Mouse (Mus musculus) 3T3-L1 (cell line): Measurements from ENCODE around the gene Ggta1.

Experiments used
- DNase-seq: peaks from one replicate; pipeline ENCODE4 v3.0.0-alpha.2; 2015; ENCODE audit warnings: low read depth, low spot score

Gene Ggta1

DNA sequence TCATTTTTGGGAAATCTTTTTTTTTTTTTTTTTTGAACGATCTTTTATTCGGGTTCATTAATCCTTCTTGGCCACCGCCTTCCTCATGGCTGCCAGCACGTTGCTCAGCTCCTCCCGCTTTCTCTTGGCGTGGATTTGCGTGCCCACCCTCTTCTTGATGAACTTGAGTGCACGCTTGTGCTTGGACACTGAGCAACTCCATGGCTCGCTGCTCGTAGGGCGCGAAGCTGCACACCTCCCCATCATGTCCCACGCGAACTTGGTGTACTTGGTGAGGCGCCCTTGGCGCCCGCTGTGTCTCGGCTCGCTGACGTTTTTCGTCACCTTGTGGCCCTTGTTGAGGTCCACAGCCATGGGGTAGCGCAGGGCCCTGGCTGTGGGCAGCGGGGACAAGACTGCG is 28.1 kb upstream of the Ggta1 start:
- DNase-seq: no peak

DNA sequence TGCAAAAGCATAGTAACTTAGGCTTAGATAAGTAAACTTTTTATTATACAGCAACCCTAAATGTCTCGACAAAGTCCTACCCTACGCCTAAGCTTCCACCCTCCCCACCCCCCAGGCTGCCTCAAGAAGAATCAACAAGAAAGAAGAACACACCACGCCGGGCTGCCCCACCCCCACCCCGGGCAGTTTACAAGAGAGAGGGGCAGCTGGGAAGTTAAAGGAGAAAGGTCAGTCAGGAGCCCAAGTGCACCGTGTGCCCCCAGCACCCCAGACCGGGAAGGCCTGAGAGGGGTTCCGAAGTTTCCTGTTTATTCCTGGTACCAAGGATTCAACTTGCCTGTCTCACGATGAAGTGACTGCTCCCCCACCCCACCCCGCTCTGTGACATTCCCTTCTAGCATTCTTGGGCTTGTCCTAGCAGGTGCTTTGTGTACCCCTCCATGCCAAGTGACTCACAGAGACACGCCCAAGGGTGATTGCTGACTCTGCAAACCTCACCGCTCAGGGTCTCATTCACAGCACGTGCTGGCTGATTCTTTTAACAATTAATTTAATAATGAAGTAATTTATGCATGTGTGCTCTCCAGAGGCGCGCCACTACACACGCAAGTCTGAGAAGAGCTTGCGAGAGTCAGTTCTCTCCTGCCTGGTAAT is 27.6 kb upstream of the Ggta1 start:
- no peak for DNase-seq

DNA sequence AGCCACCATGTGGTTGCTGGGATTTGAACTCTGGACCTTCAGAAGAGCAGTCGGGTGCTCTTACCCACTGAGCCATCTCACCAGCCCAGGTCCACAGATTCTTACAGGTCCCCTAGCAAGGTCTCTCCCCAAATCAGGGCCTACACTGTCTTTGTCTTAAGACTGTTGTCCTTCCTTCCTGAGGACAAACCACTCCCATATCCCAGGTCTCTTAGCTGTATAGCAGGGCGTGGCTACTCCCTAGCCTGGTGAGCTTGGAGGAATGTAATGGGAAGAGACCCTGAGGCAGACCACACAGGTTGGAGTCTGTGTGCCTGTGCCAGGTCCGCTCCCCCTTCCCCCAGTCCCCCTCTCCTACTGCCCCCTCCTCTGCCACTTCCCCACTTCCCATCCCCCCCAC is 24.7 kb upstream of the Ggta1 start:
- DNase-seq: peak; percentile 70

DNA sequence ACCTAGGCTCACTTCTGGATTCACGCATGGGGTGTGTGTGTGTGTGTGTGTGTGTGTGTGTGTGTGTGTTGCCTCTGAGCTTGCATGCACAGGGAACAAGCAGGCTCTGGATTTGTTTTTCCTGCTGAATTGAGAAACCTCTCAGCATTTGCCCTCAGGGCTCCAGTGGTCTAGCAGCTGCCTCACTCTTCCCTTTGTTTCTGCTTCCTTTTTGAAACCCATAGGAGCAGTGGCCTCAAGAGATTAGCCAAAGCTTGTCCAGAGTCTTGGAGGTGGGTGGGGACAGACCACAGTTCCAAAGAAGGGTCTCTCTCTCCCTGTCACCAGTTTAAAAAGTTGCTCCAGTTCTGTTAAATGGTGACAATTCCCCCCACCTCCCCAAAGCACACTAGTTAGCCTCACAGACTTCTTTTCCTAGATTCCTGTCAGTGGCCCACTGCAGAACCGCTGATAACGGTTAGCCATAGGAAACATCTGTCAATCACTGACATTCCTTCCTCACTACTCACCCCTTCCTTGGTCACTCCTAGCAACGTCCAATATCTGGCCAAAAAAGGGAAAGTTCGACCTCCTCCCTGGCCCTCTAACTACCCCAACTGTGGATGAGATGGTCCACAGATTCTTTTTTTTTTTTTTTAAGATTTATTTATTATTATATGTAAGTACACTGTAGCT is 24.1 kb upstream of the Ggta1 start:
- peak; percentile 93 for DNase-seq

DNA sequence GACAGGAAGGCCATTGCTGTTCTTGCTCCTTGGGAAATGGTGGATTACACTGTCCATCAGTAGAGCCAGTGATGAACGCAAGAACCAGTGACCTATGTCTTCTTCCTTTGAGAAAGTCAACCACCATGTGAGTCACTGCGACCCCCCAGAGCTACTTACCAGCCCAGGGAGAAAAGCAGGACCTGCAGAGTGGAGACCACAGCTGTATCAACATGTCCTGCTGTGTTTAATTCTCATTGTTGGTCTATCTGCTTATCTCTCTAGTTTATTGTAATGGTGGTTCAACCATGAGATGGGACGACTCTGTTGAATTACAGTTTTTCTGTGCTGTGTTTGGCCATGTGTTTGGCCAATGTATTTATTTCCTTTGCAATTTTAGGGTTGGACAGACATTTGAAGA is 21.1 kb upstream of the Ggta1 start:
- DNase-seq: no peak

DNA sequence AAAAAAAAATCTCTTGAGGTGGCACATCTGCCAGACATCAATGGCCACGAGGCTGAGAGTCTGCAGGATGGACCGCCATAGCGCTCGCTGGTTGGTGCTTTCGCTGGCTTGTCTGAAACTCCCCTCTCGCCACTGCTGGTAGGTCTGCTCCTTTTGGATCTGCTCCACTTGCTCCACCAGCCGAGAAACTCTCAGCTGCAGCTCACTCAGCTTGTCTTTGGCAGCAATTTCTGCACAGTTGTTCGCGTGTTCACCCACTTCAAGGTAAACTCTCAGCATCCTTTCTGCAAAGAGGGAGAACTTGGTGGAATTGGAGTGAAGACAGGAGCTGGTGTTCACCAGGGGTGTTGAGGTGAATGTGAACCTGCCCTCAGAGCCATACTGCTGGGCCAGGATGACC is 20.4 kb upstream of the Ggta1 start:
- no peak for DNase-seq

DNA sequence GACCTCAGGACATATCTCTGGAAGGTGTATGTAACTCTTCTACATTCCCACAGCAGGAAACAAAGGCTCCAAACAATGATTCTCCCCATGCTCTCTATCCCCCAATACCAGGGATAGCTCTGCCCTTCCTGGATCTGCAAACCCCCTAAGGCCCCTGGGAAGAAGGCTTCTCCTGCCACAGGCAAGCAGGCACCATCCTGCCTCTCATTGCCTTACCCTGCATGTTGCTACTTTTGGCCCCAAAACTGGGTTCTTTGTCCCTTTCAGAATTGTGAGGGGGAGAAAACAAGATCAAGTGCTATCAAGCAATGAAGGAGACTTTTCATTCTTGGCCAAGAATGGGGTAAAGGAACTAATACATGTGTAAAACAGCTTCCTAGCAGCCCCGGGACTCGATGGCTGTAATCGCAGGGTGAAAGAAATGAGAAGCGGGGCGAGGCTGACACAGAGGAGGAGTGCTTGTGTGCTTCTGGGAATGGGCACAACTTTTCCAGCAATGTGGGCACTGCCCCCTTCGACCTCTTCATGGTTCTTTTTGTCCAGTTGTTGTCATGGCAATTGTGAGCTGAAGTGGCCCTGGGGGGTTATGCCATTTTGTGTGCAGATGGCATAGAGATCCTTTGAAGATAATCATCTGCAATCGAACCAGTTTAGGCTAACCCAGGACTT is 18.4 kb upstream of the Ggta1 start:
- DNase-seq: no peak

DNA sequence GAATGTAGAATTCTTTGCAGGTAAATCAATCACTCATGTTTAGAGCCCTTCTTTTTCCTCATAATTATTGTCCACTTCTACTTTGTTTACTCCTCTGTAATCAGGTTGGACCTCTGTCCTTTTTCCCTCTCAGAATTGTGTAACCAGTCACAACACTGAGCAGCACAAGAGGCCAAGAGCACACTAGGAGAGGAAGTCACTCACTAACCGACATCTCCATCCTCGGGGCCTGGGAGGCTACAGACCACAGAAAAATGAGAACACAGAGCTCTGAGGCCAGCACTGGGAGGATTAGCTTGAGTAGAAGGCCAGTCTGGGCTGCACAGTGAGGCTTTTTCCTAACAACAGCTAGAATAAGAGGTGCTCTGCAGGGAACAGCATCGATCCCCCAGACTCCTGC is 17.0 kb upstream of the Ggta1 start:
- DNase-seq: no peak

DNA sequence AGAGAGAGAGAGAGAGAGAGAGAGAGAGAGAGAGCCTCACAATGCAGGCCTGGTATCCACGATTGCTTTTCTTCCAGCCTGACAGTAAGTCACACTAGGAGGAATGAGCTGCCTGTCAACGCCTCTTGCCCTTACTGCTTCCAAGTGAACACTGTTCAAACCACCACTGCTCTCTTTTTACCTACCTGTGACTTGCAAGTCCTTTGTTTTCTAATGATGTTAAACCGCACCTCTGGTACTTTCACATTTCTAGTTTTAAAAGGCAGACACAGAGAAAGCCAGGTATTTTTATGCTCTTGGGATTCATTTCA is 15.7 kb upstream of the Ggta1 start:
- DNase-seq: no peak

DNA sequence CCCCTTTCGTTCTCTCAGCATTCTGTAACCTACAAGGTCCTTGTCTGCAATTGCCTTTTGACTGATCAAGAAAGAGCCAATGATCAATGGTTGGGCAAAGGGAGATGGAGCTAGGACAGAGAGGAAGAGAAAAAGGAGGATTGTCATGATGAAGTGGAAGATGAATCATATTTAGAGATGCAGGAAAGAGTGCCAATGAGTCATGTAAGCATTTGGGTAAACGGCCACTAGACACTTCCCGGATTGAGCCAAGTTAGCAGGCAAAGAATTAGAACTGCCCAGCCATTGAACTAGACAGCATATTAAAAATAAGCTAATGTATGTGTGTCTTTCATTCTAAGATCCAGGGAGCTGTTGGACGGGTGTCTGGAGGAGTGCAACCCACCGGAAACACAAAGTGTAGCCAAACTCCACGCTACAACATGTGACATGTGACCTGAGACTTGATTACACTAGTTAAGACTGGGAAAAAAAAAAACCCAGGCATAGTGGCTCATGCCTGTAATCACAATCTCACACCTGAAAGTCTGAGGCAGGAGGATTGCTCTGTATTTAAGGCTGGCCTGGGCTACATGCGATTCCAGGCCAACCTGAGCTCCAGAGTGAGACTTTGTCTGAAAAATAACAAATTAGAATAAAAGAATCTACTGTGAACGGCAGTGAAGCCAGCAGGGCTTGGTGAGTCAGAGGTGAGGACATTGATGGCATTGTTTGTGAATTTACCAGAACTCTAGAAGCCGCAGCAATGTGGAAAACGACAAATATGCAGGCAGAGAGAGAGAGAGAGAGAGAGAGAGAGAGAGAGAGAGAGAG is 15.2 kb upstream of the Ggta1 start:
- DNase-seq: peak; percentile 95

DNA sequence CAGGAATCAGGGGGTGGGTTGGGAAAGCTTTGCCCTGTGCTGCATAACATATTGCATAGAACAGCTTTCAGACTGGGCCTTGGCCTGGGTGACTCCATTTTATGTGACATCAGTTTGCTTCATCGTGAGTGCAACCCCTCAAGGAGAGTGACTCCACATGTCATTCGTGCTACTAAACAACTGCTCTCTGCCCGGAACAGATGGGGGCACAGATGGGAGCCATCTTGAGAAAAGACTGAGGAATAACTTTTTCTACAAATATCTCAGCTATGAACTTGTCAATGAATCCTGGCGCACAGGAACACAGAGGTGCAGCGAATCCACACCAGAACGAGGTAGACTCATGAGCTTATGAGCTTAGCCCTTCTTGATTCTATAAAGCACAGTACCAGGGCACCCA is 14.3 kb upstream of the Ggta1 start:
- no peak for DNase-seq

DNA sequence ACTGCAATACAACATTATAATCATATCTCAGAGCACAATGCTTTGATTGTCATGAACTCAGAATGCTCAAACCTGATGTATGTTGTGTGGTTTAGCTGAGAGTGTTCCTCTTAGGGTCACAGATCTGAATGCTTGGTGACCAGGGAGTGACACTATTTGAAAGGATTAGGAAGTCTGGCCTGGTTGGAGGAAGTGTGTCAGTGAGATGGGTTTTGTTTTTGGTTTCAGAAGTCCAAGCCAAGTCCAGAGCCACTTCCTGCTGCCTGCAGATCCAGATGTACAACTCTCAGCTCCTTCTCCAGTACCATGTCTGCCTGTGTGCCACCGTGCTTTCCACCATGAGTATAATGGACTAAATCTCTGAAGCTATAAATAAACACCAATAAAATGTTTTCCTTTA is 11.9 kb upstream of the Ggta1 start:
- DNase-seq: no peak

DNA sequence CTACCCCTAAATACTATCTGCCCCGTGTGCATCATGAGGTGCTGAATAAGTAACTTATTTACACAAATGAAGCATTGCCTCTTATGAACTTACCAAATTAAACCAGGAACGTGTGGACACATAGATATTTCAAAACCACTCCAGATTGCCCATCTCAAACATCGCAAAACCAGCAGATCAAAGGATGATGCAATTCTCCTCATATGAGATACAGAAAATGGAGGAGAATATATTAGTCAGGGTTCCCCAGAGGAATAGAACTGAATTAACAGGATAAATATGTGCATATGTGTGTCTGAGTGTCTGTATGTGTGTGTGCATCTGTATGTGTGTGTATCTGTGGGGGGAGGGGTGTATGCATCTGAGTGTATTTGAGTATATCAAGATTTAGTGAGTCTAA is 6.2 kb upstream of the Ggta1 start:
- peak; percentile 46 for DNase-seq

DNA sequence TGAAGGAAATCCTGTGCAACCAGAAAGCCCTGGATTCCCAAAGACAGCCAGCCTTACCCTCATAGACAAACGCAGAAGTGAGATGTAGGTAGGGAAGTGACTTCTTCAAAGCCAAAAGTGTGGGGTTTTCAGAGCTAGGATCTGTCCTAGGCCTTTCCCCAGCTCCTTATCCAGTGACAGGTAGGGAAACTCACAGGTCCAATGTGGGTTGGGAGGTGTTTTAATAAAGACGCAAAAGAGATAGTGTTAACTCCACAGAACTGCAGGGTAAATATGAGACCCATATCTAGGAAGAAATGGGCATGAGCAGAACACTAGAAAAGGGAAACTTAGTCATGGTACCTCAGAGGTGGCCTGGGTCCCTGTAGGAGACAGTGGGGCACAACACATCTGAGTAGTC is 5.2 kb upstream of the Ggta1 start:
- no peak for DNase-seq

DNA sequence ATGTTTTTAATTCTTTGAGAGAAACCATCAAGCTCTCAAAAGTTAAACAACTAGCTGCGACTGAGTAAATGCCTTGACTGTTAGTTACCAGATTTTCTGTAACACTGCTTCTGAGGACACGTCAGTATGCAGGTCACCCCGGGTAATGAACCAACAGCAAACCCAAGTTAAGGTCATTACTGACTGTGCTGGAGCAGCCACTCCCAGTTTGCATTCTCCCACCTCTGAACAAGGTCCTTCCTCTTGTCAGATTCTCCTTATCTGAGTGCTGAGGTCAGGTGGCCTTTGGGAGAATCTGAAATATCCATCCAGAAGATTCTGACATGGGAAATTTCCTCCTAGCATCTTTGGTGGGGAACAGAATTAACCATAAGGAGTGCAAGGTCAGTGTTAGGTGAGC is 4.8 kb upstream of the Ggta1 start:
- DNase-seq: no peak

DNA sequence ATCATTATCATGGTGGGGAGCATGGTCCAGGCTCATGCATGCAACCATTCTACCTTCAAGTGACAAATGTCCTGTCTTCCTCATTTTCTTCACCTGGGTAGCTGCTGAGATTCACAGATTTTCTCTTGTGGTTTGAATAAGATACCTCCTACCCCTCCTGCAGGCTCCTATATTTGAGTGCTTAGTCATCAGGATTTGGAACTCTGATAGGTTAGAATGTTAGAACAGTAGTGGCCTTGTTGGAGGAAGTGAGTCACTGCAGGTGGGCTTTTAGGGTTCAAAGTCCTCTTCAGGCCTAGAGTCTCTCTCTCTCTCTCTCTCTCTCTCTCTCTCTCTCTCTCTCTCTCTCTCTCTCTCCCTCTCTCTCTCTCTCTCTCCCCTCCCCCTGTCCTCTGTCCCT is 2.6 kb upstream of the Ggta1 start:
- peak; percentile 51 for DNase-seq

DNA sequence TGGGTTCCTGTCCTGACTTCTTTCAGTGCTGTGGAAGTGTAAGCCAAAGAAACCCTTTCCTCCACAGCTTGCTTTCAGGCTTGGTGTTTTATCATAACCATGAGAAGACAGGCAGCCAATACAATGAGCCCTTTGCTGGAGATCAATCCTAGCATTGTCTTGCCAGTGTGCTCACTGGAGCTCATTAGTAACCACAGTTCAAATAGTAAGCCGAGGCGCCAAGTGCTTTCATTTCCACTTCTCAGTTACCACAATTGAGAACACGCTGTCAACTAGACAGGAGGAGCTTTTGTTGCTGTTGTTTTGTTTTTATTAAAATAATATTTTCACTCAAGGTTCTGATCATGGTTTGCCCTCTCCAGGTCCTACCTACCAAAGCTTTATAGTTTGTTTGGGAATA is 1.5 kb upstream of the Ggta1 start:
- no peak for DNase-seq

DNA sequence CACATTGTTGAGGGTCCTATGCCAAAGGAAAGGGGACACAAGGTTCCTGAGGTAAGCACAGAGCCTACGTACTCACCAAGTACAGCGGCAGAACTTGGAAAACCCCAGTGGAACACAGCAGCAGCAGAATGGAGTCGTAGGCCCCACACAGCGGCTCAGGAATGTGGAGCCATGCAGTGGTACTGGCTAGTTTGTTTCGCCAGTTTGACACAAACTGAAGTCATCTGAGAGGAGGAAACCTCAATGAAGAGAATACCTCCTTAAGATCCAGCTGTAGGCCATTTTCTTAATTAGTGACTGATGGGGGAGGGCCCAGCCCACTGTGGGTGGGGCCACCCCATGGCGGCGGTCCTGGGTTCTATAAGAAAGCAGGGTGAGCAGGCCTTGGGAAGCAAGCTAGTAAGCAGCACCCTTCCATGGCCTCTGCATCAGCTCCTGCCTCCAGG is 1.1 kb upstream of the Ggta1 start:
- no peak for DNase-seq

DNA sequence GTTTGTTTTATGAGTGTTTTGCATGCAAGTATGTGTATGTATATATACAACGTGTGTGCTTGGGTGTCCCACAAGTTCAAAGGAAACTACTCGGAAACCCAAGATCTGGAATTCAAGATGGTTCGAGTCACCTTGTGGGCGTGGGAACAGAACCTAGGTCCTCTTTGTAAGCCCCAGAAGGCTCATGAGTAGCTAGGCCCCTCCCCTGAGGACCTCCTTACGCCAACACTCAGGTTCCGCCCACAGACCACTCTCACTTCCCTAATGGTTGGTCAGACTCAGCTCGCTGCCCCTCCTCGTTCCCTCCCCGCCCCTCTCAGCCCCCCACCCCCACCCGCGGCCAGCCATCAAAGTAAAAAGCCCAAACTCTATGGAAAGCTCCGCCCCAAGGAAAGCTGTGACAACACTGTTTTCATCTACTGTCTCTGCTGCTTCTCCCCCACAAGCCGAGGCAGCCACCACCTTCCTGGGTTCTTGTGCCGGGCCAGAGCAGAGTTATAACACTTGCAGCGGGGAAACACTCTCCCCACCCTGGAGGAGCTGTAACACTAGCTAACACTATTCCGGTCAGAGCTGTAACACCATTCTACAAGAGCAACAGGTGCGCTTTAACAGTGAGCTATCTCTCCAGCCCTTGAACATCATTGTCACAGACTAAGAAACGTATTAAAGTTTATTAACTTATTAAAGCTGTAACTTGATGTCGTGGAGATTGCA is 499 bp upstream of the Ggta1 start:
- peak; percentile 48 for DNase-seq

DNA sequence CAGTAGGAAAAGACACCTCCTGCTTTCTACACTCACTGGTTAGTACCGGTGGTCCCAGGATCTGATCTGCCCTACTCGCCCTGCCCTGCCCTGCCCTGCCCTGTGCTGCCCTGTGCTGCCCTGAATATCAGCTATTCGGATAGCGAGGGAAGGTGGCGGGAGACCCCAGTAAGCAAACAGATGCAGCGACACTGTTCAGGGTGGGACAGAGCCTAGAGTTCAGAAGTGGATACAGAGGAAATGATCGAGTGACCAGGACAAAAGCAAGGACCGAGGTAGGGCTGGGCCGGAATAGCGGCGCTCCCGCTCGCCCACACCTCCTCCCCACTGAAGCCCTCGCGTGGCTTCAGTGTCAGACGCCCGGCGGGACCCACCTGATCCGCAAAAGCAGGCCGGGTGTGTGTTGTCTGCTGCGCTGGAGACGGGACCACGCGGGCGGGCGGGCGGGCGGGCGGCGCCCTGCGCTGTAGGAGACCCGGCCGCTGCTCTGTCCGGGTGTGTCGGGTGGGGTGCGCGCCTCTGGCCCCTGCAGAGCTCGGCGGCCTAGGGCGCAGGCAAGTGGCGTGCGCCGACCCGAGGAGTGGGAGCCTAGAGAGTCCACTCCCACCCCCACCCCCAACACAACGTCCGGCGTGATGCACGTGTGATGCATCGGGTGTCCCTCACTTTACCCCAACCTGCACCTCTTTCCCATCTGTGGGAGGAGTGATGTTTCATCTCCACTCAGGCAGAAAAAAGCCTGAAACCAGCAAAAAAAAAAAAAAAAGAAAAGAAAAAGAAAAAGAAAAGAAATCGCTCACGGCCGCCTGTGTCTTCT is 852 bp downstream of the Ggta1 start:
- peak; percentile 71 for DNase-seq
